Mouse (Mus musculus) layer of hippocampus, postnatal 14 days (tissue): ENCODE results near the gene Dock7. TPM values are rescaled to one million over a fixed set of nuclear protein-coding genes. Genes with fewer than 3 reads are reported as not detected.
A peak's percentile ranks its signal among the peaks of the same experiment; 100 is the strongest.

ENCODE experiments used
- DNase-seq, 2 experiments: peaks; one replicate each; pipeline ENCODE4 v3.0.0; 2021 to 2022; ENCODE audit warnings: low spot score in 2 of 2, mixed read lengths in 1 of 2
- long read RNA-seq, 2 experiments: library from polyadenylated mRNA; stranded (forward); transcript quantifications; one replicate each; pipeline ENCODE4 v2.0.0; 2021
- total RNA-seq, 2 experiments: library from RNA; stranded (reverse); gene quantifications; 2 replicates each; pipeline ENCODE4 v1.2.3; 2021

The Dock7 gene
- 10 to 100 TPM; 36.2 to 42.4 TPM for total RNA-seq
- long read RNA-seq, experiment 1, partial matches to known transcripts: 0 of 3 reads
- long read RNA-seq, experiment 1, other reads (novel, unspliced or antisense): 3 of 3 reads
- long read RNA-seq, experiment 2, partial matches to known transcripts: 1 of 3 reads
- long read RNA-seq, experiment 2, other reads (novel, unspliced or antisense): 2 of 3 reads

DNA sequence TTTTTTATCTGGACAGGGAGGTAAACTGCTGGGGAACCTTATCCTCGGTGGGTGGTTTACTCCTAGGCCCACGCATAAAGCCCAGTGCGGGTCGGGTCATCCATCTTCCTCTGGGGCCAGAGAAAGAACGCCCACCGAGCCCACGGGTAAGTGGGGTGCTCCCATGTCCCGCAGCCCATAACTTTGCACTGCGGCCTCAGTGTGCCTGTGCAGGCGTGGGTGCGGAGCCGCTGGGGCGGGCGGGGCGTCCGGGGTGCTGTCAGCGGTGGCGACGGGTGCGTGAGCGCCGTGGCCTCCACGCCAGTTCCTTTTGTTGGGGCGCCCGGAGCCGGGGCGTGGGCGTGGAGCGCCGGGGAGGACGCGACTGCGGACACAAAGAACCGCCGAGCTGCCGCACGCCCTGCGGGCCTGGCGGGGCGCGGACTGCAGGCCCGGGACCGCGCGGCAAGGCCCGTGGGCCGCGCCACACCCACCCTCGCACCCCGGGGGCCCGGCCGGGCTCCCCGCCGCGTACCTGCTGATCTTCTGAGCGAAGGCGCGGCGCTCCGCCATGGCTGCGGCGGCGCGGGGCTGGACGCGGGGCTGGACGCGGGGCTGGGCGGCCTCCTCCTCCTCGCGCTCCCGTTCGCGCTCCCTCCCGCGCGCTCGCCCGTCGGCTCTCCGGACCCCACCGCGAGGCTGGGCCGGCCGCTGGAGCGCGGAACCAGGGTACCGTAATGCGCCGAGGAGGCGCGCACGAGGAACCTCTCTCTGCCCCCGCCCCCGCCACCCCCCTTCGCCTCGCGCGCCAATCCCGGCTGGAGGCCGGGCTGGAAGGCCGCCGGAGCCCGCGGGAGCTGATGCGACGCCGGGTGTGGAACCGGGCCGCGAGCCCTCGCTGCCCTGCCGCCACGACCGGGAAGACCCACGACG lies at the start of gene Dock7:
TSS of gene Dock7 (minus strand) at position 705 of the 912 bp plus-strand sequence.
- DNase-seq: peak; percentile 76 to 79

DNA sequence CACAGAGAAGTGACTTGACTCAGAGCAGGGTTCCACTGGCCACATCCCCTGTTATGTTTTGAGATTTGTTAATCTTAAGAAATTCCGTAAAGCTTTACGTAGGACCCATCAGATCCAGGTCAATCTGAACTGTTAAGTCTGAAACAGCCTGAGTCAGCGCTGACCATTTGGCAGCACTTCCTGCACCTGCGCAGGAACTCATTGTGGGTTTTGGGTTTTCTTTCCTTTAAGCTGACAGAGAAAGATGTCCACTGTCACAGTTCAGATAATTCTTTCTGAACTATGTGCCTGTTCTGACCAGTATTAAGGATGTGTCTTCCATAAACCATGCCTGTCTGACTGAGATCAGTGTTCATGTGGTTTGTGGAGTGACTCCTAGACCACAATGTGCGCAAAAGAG lies 48.2 kb upstream of the Dock7 start:
- DNase-seq: no peak

DNA sequence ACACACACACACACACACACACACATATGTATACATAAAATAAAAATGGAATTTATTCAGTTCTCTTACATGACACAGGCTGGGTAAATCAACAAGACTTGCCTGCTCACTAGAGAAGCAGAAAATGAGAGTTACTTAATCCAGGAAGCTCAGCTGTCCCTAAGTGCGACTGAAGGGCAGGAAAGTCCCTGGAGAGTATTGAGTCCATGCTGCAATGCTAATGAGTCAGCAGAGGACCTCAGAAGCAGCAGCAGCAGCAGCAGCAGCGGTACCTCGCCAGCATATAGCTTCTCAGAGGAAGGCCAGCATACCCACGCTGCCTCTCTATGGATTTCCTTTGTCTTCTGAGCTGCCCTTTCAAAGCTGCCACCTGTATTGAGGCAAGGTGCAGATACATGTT lies 42.8 kb upstream of the Dock7 start:
- DNase-seq: no peak

DNA sequence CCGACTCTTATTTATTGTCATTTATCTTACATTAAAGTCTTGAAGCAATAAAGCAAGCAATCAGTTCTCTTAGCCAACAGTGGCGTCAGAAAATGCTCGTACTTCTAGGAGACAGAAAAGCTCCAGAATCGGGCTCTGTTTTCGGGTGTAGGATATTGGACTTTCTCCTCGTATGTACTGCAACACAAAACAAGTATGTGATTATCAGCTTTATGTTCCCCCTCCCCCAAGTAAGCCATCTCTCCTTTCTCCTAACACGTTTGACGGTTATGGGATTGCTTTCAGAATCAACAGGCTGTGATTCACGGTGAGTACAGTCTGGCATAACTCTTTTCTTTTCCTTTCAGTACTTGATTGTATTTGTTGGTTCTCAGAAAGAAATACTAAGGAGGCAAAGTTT lies 42.3 kb upstream of the Dock7 start:
- no peak for DNase-seq

DNA sequence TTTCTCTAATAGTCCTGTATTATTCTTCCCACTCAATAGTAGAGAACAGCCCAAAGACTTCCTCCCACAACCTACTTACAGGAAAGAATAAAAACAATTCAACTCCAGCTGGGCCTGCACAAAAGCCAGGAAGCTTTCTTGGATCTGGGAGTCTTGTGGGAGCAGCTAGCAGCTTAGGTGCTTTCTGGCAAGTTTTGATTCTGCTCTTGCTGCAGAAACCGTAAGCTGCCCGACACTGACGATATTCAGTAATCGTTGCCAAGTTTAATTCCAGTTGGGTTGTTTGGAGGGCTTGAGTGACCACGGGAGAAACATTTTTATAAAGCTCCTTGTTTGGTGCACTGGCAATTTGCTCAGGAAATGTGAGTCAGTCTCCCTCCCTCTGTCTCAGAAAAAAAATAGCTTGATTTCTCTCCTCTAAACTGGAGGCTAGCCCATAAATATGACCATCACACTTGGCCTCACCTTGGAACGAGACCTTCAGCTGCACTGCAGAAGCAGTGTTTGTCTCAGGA lies 40.8 kb upstream of the Dock7 start:
- DNase-seq: no peak

DNA sequence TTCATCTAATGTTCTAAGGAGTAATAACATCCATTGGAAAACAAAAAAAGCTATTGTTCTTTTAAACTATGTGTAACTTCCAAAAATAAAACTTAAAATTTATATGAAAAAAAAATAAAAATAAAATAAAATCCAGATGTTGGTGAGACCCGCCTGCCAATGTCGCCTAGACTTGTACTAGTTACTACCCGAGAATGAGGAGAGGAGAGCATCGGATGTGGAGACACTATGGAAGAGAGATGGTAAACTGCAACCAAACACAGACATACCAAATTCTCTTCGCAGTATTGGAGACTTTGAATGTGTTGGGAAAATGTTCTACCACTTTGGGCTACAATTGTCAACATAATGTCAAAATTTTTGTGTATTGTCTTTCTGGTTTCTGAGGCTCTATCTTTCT lies 40.2 kb upstream of the Dock7 start:
- no peak for DNase-seq

DNA sequence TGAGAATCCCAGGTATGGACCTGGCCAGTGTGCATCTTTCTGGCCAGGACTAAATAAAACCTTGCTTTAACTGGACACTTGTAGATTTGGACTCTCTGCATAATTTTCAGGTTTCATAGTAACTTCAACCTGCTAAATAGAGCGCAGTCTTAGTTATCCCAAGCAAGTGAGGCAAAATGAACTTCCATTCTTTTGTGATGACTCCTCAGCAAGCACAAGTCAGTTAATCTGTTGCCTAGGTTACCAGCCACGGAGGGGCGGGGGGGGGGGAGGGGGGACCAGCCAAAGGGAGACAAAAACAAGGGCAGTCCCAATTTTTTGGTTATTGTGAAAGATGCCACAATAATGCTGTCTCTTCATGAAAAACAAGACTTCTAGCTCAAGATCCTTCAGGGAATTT lies 39.7 kb upstream of the Dock7 start:
- DNase-seq: no peak

DNA sequence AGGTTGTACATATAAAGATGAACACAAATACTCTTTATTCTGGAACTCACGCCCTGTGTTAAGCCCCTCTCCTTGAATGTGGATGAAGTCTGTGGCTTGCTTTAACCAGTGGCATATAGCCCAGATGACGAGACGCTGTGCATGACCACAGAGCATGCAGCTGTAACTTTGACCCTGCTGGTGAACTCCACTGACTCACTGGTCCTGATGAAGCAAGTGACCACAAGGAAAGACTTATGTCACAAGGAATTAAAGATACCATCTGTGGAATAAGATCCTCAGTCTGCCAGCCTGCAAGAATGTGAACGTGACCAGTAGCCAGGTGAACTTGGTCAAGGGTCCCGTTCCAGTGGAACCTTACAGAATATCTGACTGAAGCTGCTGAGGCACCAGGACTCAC lies 37.8 kb upstream of the Dock7 start:
- DNase-seq: no peak

DNA sequence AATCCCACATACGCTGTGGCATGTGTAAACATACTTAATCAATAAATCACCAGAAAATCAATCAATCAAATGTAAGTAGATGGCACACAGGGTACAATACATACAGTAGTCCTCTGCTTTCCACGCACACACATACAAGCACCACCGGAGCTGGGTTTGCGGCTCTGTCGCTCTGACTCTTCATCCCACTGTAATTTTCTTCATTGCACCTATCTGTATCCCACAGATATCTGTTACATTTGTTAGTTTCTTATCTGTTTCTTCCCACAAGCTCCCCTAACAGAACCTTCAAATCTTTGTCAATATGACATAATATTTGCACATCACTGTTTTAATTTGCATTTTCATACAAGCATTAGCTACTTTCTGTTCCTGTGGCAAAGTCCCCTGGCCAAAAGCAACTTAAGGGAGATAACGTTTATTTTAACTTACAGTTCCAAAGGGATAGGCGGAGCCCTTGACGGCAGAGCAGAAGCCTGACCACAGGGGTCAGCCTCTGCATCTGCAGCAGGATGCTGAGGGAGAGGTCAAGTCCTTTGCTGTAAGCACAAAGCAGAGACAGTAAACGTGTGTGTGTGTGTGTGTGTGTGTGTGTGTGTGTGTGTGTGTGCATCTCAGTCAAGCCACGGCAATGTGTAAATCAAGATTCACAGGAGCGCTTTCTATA lies 36.1 kb upstream of the Dock7 start:
- no peak for DNase-seq

DNA sequence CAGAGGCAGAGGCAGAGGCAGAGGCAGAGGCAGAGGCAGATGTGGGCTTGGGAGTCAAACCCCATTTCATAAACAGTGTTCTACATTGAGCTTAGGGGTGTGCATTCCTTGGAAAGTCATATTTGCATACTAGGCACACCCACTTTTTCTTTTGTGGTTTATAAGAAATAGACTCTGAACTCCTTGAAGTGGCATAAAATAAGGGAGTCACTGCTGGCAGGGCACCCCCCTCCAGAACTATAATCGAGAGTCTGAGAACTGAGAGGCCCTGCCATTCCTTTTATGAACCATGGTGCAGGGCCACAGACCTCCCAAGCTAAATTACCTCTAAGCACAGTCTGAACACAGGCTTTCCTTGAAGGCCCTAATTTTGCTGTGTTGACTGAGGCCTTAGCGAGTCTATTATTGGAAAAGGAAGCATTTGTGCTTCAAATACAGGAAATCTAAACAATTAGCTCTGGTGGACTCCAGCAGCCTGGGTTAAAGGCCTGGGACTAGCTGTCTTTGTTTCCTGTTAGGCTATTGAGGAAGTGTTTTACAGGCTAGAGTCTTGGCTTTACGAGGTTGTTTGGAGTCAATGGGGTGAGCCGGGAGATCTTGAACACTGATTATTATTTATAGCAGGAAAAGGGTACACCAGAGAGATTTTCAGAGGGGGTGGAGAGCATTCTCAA lies 31.3 kb upstream of the Dock7 start:
- DNase-seq: no peak

DNA sequence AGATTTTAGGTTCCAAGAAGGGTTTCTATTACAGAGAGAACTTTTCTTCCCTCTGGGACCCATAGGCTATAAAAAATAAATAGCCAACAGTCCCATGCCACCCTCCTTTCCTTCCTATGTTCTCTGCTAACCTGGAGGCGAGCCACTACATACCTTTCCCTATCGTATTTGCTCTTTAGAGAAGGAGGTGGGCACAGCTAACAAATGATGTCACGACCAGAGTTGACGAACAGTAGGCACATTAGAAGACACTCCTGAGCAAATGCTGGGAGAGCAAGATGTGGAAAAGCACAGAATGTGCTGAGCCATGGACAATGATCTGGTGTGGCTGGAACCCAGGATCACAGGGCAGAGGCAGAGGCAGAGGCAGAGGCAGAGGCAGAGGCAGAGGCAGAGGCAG lies 30.7 kb upstream of the Dock7 start:
- no peak for DNase-seq

DNA sequence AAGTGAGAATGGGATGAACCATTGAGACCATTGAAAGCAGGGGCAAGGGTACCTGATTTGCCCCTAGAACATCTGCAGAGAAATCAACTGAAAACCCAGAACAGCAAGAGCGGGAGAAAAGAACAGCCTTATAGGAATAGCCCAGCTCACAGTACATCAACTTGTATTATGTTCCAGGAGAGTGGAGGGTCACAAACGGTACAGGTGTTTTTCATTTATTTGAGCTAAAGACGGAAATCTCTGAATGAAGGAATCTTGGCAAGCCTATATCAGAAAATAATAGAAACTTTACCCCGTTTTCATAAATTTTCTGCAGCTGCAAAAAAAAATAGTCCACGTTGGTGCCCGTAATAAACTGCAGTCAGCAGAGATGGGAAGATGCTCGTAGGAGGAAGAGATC lies 22.6 kb upstream of the Dock7 start:
- DNase-seq: no peak

DNA sequence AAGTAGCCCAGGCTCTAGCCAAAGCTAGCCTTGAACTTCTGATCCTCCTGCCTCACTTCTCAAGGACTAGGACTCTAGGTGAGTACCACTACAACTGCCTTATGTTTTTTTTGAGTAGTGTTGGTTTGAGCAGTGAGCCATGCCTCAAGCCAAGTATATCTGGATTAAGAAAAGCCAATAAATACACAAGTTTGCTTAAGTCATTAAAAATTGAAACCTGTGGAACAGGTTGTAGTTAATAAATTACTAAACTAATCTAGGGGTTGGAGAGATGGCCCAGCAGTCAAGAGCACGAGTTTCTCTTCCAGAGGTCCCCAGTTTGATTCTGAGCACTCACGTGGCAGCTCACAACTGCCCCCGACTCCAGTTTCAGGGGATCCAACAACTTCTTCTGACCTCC lies 20.9 kb upstream of the Dock7 start:
- no peak for DNase-seq

DNA sequence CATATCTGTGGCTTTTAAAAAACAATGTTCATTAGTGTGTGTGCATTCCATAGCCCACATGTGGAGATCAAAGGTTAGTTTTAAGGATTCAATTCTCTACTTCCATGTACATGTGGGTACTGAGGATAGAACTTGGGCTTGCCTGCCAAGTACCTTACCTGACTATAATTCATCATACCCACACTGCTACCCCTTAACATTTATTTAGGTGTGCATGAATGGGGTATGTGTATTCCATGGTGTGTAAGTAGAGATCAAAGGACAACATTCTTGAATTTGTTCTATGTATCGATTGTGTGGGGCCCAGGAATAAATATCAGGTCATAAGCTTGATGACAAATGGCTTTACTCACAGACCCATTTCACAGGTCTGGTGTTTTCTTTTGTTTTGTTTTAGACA lies 20.5 kb upstream of the Dock7 start:
- DNase-seq: no peak

DNA sequence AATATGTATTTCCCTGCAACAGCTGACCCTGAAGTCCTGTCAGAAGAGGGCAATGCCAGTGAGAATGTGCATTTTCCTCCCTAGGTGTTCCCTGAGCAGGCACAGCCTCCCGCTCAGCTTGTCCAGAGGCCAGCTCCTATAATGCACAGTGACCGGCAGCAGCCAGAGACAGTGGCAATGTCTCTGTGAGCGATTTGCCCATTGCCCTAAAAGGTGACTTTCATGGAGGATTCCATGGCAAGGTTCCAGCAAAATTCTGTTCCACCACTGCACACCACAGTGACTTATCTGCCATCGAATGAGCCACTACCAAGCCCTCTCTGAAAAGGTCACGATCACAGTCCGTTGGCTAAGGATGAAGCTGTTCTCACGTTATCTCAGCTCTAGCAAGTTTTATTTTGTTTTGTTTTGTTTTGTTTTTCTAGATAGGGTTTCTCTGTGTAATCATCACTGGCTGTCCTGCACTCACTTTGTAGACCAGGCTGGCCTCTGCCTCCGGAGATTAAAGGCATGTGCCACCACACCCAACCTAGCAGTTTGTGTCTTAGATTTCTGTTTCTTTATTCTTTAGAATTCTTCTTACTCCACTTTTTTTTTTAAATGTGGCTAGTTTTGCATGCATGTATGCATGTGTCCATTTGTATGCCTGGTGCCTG lies 17.4 kb upstream of the Dock7 start:
- no peak for DNase-seq

DNA sequence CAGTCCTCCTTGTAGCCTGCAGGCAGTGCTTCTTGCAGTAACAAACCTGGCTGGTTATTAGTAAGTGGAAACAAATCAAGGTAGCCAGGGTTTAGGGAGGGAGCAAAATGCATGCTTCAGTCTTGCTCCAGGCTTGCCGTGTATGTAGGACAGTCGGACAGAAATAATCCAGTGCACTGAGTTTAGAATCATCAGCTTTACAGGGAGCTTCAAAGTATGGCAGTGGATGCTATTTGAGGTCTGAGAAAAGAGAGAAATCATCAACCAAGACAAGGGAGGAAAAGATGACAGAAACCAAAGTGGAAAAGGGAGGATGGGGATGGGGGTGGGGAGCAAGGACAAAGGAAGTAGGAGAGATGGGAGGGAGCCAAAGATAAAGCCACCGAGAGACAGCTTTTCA lies 13.8 kb upstream of the Dock7 start:
- no peak for DNase-seq

DNA sequence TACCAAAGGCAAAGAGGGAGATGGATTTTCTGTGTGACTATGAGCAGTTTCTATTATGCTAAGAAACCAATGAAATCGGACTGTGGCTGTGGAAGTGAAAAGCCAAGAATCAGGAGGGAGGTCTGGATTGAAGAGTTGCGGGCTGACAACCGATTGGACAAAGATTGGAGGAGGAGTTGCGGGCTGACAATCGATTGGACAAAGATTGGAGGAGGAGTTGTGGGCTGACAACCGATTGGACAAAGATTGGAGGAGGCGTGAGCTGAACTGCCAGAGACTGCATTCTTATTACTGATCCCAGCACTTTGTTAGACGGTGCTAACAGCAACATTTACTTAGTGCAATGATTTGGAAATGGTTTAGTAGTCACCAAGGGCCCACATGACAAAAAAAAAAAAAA lies 12.6 kb upstream of the Dock7 start:
- DNase-seq: no peak

DNA sequence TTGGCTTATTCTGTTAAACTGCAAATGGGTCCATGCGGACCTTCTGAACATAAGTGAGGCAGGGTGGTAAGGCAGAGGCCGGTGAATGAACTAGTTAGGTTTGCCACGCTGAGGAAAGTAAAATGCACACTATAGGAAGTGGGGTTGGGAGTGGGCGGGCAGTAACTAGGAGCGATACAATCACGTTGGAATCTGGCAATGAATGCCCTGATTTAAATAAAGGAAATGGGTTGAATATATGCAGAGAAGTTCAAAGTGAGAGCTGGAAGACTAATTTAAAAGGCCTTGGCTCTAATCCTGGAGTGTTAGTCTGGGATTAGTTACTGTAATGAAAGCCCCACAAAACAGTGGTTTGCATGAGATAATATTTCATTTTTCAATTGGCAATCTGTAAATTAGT lies 12.0 kb upstream of the Dock7 start:
- DNase-seq: no peak

DNA sequence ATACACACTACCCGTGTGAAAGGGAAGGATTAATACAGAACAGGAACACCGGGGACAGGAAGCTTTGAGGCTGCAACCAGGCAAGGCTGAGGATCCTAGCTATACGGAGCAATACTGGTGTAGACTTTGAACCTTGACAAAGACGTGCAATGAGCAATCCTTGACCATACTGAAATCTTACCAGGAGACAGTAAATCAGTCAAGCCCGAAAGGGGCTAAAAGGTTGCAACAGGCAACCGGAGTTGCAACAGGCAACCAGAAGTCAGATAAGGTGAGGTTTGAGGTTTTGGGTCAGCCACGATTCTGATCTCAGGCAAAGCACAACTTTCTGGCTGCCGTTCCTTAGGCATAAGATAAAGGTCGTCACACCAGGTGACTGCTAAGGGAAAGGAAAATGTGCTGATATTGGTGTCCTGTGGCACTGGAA lies 10.5 kb upstream of the Dock7 start:
- no peak for DNase-seq

DNA sequence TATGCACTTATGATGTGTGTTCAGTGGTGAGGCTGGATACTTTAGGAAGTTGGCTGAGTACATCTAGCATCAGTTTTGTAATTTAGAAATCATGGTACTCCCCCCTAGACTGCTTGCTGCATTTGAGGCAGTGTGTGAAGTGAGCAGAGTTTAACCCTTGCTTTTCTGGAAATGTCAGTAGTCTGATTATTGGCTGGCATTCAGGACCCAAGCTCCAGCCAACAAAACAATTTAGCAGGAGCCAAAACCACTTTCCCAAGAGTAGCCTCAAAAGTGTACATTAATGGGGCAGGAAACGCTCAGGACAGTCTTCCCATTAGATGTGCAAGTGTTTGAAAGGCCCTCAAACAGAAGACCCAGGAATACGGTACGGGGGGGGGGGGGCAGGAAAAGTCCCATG lies 2.8 kb upstream of the Dock7 start:
- DNase-seq: no peak

DNA sequence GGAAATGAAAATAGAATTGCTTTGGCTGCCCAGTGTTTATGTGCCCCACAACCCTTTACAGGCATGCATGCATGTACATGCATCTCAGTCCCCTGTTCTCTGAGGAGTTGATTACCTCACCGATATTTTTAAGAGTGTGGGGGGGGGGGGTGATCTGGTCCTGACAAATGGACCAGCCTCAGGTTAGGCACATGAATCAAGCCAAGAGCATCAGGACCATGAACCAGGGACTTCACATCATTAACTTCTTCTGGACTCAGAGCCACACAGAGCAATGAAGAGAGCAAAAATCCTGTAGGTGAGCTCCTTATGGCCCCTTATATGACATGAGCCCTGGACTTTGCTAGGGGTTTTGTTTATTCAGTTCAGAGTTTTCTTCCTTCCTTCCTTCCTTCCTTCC lies 2.1 kb upstream of the Dock7 start:
- DNase-seq: no peak
